Mouse (Mus musculus) kidney, postnatal 0 days (tissue): ENCODE measurements around the gene D430042O09Rik. TPM values are rescaled to one million over a fixed set of nuclear protein-coding genes. Genes with fewer than 3 reads are reported as not detected.

Experiments used
- ATAC-seq: fragments of 200-750 bp; cut with Nextera tagmentation; replicated peaks from 2 replicates; pipeline ENCODE4 v1.8.0; 2017; ENCODE audit warnings: low read depth, moderate number of reproducible peaks, moderate TSS enrichment, moderate library complexity; ENCODE audit not compliant: low FRiP score
- DNase-seq: peaks from one replicate; pipeline ENCODE4 v3.0.0-alpha.2; 2016; ENCODE audit warnings: low spot score
- H3K27ac ChIP-seq: fragments of 300-500 bp; sonication (generic); 2 replicates; pipeline ENCODE4 v1.5.1; 2014; ENCODE audit warnings: mild to moderate bottlenecking
- H3K27me3 ChIP-seq: fragments of 300-500 bp; sonication (generic); 2 replicates; pipeline ENCODE4 v1.6.1; 2014; ENCODE audit warnings: low read length, mixed read lengths; ENCODE audit not compliant: insufficient read depth
- H3K36me3 ChIP-seq: fragments of 300-500 bp; sonication (generic); 2 replicates; pipeline ENCODE4 v1.6.1; 2014; ENCODE audit warnings: low read length, mixed read lengths; ENCODE audit not compliant: insufficient read depth
- H3K4me1 ChIP-seq: fragments of 300-500 bp; sonication (generic); replicated peaks from 2 replicates; pipeline ENCODE4 v1.6.1; 2014; ENCODE audit warnings: antibody characterized with exemption, low read length, mixed read lengths; ENCODE audit not compliant: insufficient read depth
- H3K4me2 ChIP-seq: fragments of 300-500 bp; sonication (generic); 2 replicates; pipeline ENCODE4 v1.6.1; 2014; ENCODE audit warnings: mild to moderate bottlenecking, low read length, moderate library complexity, mixed read lengths
- H3K4me3 ChIP-seq: fragments of 300-500 bp; sonication (generic); replicated peaks from 2 replicates; pipeline ENCODE4 v1.5.1; 2014; ENCODE audit warnings: low read depth, low read length
- H3K9ac ChIP-seq: fragments of 300-500 bp; sonication (generic); 2 replicates; pipeline ENCODE4 v1.6.1; 2014; ENCODE audit warnings: low read depth, low read length
- H3K9me3 ChIP-seq: fragments of 300-500 bp; sonication (generic); replicated peaks from 2 replicates; pipeline ENCODE4 v1.6.1; 2016; ENCODE audit warnings: low read length, inconsistent platforms, mixed read lengths
- CTCF ChIP-seq: IDR thresholded peaks from 2 replicates; pipeline ENCODE4 v1.5.1; 2016; ENCODE audit warnings: antibody characterized with exemption, low read depth, mild to moderate bottlenecking, moderate library complexity
- WGBS: fragments of 180-500 bp; shearing (Covaris S2); extraction: QIAGEN DNeasy Blood & Tissue Kit; methylation state at CpG from one replicate; pipeline ENCODE4 v1.1.7; 2014; 5-methylcytosine and 5-hydroxymethylcytosine counted together
- polyA plus RNA-seq: library from polyadenylated mRNA; unstranded; fragments of >200 nt; fragmentation: Nextera tagmentation; extraction: Ambion mirVana; gene quantifications from 2 replicates; pipeline ENCODE4 v1.2.1, GENCODE M21; 2015

Gene D430042O09Rik
- polyA plus RNA-seq, 1 experiment from 2014 or later, result 4.8 TPM

- H3K9ac ChIP-seq, result no peak overlapping the region
- H3K4me3 ChIP-seq, result no peak overlapping the region
- 33% methylated on average over 12 of the region's 12 CpGs for whole genome bisulfite sequencing
- H3K9me3 ChIP-seq, result no peaks in the 10 kb centered on the region
- no peaks in the 10 kb centered on the region for H3K36me3 ChIP-seq
- 0 out of 2 replicates have a peak overlapping the region, but pooled peaks have one; percentile 9 for H3K27ac ChIP-seq
- no peak for DNase-seq
- no peak for TF ChIP-seq CTCF
- H3K4me2 ChIP-seq, result no peak overlapping the region
- peak; percentile 57 for ATAC-seq
- H3K4me1 ChIP-seq, result 0 out of 2 replicates have a peak, but pooled peaks cover 6% of the 10 kb centered on the region
- H3K27me3 ChIP-seq, result no peaks in the 10 kb centered on the region
Observed at GRCm38 (mm10) chr7:125871404-125872201, 163.9 kb downstream of the D430042O09Rik start.

- WGBS, result 43% methylated on average over 6 of the region's 6 CpGs
Observed at GRCm38 (mm10) chr7:125872202-125872580, 164.5 kb downstream of the D430042O09Rik start.

GRCm38 (mm10) chr7:125872874-125873273 is 165.2 kb downstream of the D430042O09Rik start:
- Histone ChIP-seq H3K4me3 (no peak overlapping the region), H3K4me1 (0 out of 2 replicates have a peak, but pooled peaks cover 6% of the 10 kb centered on the region), H3K9me3 (no peaks in the 10 kb centered on the region), H3K9ac (no peak overlapping the region), H3K36me3 (no peaks in the 10 kb centered on the region), H3K27me3 (no peaks in the 10 kb centered on the region), H3K4me2 (no peak overlapping the region), H3K27ac (no peak overlapping the region)
- no peak for TF ChIP-seq CTCF
- DNase-seq (no peak), ATAC-seq (no peak)
- 69% methylated on average over 3 of the region's 3 CpGs for WGBS

More at GRCm38 (mm10) chr7:125872202-125872580, 164.5 kb downstream of the D430042O09Rik start:
- Histone ChIP-seq H3K4me3 (no peak overlapping the region), H3K9ac (no peak overlapping the region), H3K27me3 (no peaks in the 10 kb centered on the region), H3K27ac (no peak overlapping the region), H3K4me2 (no peak overlapping the region), H3K9me3 (no peaks in the 10 kb centered on the region), H3K4me1 (0 out of 2 replicates have a peak, but pooled peaks cover 6% of the 10 kb centered on the region), H3K36me3 (no peaks in the 10 kb centered on the region)
- ATAC-seq (no peak), DNase-seq (no peak)
- no peak for TF ChIP-seq CTCF

- Histone ChIP-seq H3K9me3 (no peaks in the 10 kb centered on the region), H3K9ac (no peak overlapping the region), H3K4me1 (0 out of 2 replicates have a peak, but pooled peaks cover 6% of the 10 kb centered on the region), H3K4me3 (no peak overlapping the region), H3K27me3 (no peaks in the 10 kb centered on the region), H3K27ac (no peak overlapping the region), H3K36me3 (no peaks in the 10 kb centered on the region), H3K4me2 (no peak overlapping the region)
- WGBS, result 82% methylated on average over 6 of the region's 6 CpGs
- ATAC-seq (no peak), DNase-seq (no peak)
- TF ChIP-seq CTCF, result no peak
Observed at GRCm38 (mm10) chr7:125873971-125874495, 166.3 kb downstream of the D430042O09Rik start.

- TF ChIP-seq CTCF, result no peak
- DNase-seq (no peak), ATAC-seq (no peak)
- no peaks in the 10 kb centered on the region for H3K9me3 ChIP-seq
- no peaks in the 10 kb centered on the region for H3K4me1 ChIP-seq
- no peak overlapping the region for H3K4me2 ChIP-seq
- H3K4me3 ChIP-seq, result no peak overlapping the region
- no peaks in the 10 kb centered on the region for H3K27me3 ChIP-seq
- H3K9ac ChIP-seq, result no peak overlapping the region
- H3K36me3 ChIP-seq, result no peaks in the 10 kb centered on the region
- H3K27ac ChIP-seq, result no peak overlapping the region
- WGBS, result 58% methylated on average over 4 of the region's 4 CpGs
Observed at GRCm38 (mm10) chr7:125878040-125878439, 170.4 kb downstream of the D430042O09Rik start.

GRCm38 (mm10) chr7:125883232-125883631 is 175.5 kb downstream of the D430042O09Rik start:
- Histone ChIP-seq H3K4me2 (no peak overlapping the region), H3K4me3 (no peak overlapping the region), H3K27me3 (no peaks in the 10 kb centered on the region), H3K9me3 (no peaks in the 10 kb centered on the region), H3K4me1 (no peaks in the 10 kb centered on the region), H3K27ac (no peak overlapping the region), H3K9ac (no peak overlapping the region), H3K36me3 (no peaks in the 10 kb centered on the region)
- no peak for DNase-seq
- TF ChIP-seq CTCF, result no peak
- 0 out of 2 replicates have a peak, but pooled peaks have one; percentile 50 for ATAC-seq
- WGBS, result 45% methylated on average over 2 of the region's 2 CpGs
